In genomic region chr2:97284986-97285385, GRCm38 (mm10) we compare ENCODE assay signal across 24 mouse cellular contexts.
"Had no signal": no experiment of that assay in that cellular context is flagged by ENCODE, and none has a peak within 500 bp of the region (broad histone marks: within the 10 kb centered on the region; RNA-seq: fewer than 3 reads in every experiment).

No protein-coding gene starts in this region.

- H3K4me2 ChIP-seq: heart, embryonic 11.5 days; heart, embryonic 13.5 days; heart, embryonic 15.5 days; hindbrain, embryonic 13.5 days; hindbrain, embryonic 15.5 days; limb, embryonic 12.5 days; liver, embryonic 11.5 days; liver, embryonic 13.5 days had no signal

- H3K4me3 ChIP-seq: heart, adult 2 months; heart, embryonic 13.5 days; heart, embryonic 15.5 days; hindbrain, embryonic 13.5 days; hindbrain, embryonic 15.5 days; layer of hippocampus, adult 2 months; limb, embryonic 10.5 days; limb, embryonic 12.5 days; liver, embryonic 13.5 days had no signal

- H3K27ac ChIP-seq: heart, adult 2 months; heart, embryonic 13.5 days; heart, embryonic 15.5 days; hindbrain, embryonic 13.5 days; hindbrain, embryonic 15.5 days; hindbrain, postnatal 0 days; layer of hippocampus, adult 2 months; limb, embryonic 10.5 days; limb, embryonic 12.5 days; liver, embryonic 13.5 days had no signal

- H3K27me3 ChIP-seq: heart, embryonic 13.5 days; heart, embryonic 15.5 days; hindbrain, embryonic 13.5 days; hindbrain, embryonic 15.5 days; limb, embryonic 12.5 days; liver, embryonic 13.5 days had no signal

- ATAC-seq: hindbrain, postnatal 0 days; intestine, embryonic 16.5 days had no signal

- H3K9me3 ChIP-seq: heart, embryonic 13.5 days; heart, embryonic 15.5 days; hindbrain, embryonic 13.5 days; hindbrain, embryonic 15.5 days; limb, embryonic 10.5 days; limb, embryonic 12.5 days; liver, embryonic 13.5 days had no signal

- DNase-seq: gastrocnemius, postnatal 14 days; gastrocnemius, postnatal 36 days; heart, adult 11 months; heart, adult 2 months; heart, postnatal 14 days; heart, postnatal 36 days; kidney, adult 11 months; kidney, adult 2 months; kidney, postnatal 10 days; kidney, postnatal 25 days; kidney, postnatal 4 days; liver; liver, embryonic 13.5 days had no signal

- H3K9ac ChIP-seq: heart, embryonic 13.5 days; heart, embryonic 15.5 days; hindbrain, embryonic 13.5 days; hindbrain, embryonic 15.5 days; limb, embryonic 12.5 days; liver, embryonic 13.5 days had no signal

- H3K4me1 ChIP-seq: heart, embryonic 13.5 days; heart, embryonic 15.5 days; hindbrain, embryonic 13.5 days; hindbrain, embryonic 15.5 days; limb, embryonic 10.5 days; limb, embryonic 12.5 days; liver, embryonic 13.5 days had no signal

- H3K36me3 ChIP-seq: heart, embryonic 13.5 days; heart, embryonic 15.5 days; hindbrain, embryonic 13.5 days; hindbrain, embryonic 15.5 days; limb, embryonic 10.5 days; limb, embryonic 12.5 days; liver, embryonic 13.5 days had no signal
